Mouse (Mus musculus): Measurements from ENCODE around the gene Sec16b.

- no peak for TF ChIP-seq CTCF (IDR thresholded peaks at IDR 0.05; ENCODE audit: low read depth)
- TF ChIP-seq EP300 (IDR thresholded peaks at IDR 0.05; ENCODE audit: low read depth), result no peak
These were observed 26.4 kb upstream of the Sec16b start for GRCm38 (mm10) chr1:157480090-157480489.
